Mouse (Mus musculus): ENCODE data around the gene Chd1l. TPM values are rescaled to one million over a fixed set of nuclear protein-coding genes. Genes with fewer than 3 reads are reported as not detected.

Gene Chd1l
- polyA plus RNA-seq, 1 experiment from 2014 or later = 21.5 TPM

DNA sequence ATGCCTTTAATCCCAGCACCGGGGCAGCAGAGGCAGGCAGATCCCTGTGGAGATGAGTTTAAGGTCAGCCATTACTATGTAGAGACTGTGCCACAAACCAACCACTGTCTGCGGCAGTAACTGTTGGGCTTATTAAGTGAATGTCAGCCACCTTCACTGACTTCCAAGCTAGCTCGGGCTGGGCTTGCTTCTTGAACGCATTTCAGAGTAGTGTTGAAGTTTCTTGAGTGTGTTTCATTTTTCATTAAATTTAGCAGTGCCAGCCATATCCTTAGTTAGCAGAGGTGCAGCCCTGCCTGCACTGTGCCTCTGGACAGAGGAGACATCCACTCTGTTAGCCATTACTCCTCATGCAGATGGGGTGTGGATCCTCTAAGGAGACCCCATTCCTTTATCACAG is 20.7 kb upstream of the Chd1l start:
- Histone ChIP-seq H3K36me3 (replicated peaks; ENCODE audit: control insufficient read depth, insufficient read depth, low read depth, low read length) (no peaks in the 10 kb centered on the region), H3K9me3 (replicated peaks; ENCODE audit: control insufficient read depth, low read length) (no peaks in the 10 kb centered on the region), H3K27me3 (ENCODE audit: control insufficient read depth, insufficient read depth, low read length) (no peaks in the 10 kb centered on the region), H3K27ac (replicated peaks; ENCODE audit: low read depth, low read length) (no peak overlapping the region), H3K4me3 (ENCODE audit: low read depth, low read length) (no peak overlapping the region), H3K4me2 (ENCODE audit: low read depth, low read length) (no peak overlapping the region), H3K9ac (replicated peaks; ENCODE audit: low read length) (no peak overlapping the region), H3K4me1 (ENCODE audit: control insufficient read depth, insufficient read depth, low read length) (no peaks in the 10 kb centered on the region)
- ATAC-seq (replicated peaks; ENCODE audit: insufficient number of reproducible peaks, low FRiP score, low TSS enrichment, low read depth) = no peak
- no peak for DNase-seq (ENCODE audit: low spot score)
- 90% methylated on average over 4 of the region's 4 CpGs for whole genome bisulfite sequencing

DNA sequence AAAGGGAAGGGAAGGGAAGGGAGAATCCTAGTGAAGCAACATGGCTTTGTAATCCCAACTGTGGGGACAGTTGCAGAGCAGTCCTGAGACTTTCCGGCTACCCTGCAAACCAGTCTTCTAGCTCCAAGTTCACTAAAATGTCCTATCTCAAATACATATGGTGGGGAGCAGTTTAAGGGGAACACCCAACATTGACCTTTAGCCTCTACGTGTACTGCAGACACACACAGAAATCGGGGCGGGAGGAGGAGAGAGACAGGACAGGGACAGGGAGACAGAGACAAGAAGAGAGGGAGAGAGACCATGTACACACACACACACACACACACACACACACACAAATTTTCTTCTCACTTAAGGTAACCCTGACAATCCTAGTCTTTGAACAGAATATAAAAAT is 19.9 kb upstream of the Chd1l start:
- Histone ChIP-seq H3K9me3 (replicated peaks; ENCODE audit: control insufficient read depth, low read length) (no peaks in the 10 kb centered on the region), H3K27ac (replicated peaks; ENCODE audit: low read depth, low read length) (no peak overlapping the region), H3K36me3 (replicated peaks; ENCODE audit: control insufficient read depth, insufficient read depth, low read depth, low read length) (no peaks in the 10 kb centered on the region), H3K4me1 (ENCODE audit: control insufficient read depth, insufficient read depth, low read length) (no peaks in the 10 kb centered on the region), H3K9ac (replicated peaks; ENCODE audit: low read length) (no peak overlapping the region), H3K27me3 (ENCODE audit: control insufficient read depth, insufficient read depth, low read length) (no peaks in the 10 kb centered on the region), H3K4me2 (ENCODE audit: low read depth, low read length) (no peak overlapping the region), H3K4me3 (ENCODE audit: low read depth, low read length) (no peak overlapping the region)
- WGBS = 82% methylated on average over 4 of the region's 4 CpGs
- DNase-seq (ENCODE audit: low spot score) (no peak), ATAC-seq (replicated peaks; ENCODE audit: insufficient number of reproducible peaks, low FRiP score, low TSS enrichment, low read depth) (no peak)

DNA sequence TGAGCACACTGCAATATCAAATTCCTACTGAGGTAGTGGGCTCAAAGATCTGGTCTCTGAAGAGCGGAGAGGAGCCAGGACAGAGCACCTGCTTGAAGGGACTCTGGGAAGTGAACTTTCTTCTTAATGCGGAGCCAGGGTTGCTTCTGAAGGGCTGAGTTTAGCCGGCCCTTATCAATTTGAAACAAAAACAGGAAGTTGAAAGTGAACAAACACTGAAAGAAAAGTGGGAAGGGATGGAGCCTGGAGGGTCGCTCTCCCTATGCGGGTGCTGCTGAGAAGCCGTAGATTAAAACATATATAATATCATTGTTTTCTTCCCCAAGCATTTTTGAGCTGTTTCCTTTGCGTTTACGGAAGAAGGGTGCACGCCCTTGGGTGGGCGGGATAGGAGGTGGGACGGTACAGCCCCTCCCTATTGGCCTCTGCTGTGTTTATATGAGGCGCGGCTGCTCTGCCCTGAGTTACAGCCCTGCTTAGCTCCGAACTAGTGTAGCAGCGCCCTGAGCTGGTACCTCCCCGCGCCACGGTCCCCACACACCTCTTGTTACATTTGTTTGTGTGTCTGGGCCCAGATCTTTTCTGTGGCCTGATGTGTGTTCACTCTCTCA is 18.5 kb upstream of the Chd1l start, which contains the start of gene Fmo5:
Fmo5 (plus strand) TSS at position 414 of the 611 bp plus-strand sequence.
- Histone ChIP-seq H3K9ac (replicated peaks; ENCODE audit: low read length) (peak within 1 kb of the TSS; percentile 37), H3K4me1 (ENCODE audit: control insufficient read depth, insufficient read depth, low read length) (no peaks in the 10 kb centered on the region), H3K27ac (replicated peaks; ENCODE audit: low read depth, low read length) (no peak within 1 kb of the TSS), H3K4me3 (ENCODE audit: low read depth, low read length) (peak within 1 kb of the TSS; percentile 30), H3K9me3 (replicated peaks; ENCODE audit: control insufficient read depth, low read length) (no peaks in the 10 kb centered on the region), H3K27me3 (ENCODE audit: control insufficient read depth, insufficient read depth, low read length) (no peaks in the 10 kb centered on the region), H3K4me2 (ENCODE audit: low read depth, low read length) (peak within 1 kb of the TSS; percentile 28), H3K36me3 (replicated peaks; ENCODE audit: control insufficient read depth, insufficient read depth, low read depth, low read length) (no peaks in the 10 kb centered on the region)
- 0 out of 2 replicates have a peak, but pooled peaks have one; percentile 70 for ATAC-seq (replicated peaks; ENCODE audit: insufficient number of reproducible peaks, low FRiP score, low TSS enrichment, low read depth)
- DNase-seq (ENCODE audit: low spot score) = peak; percentile 44
- WGBS = 4% methylated on average over 18 of the region's 18 CpGs

DNA sequence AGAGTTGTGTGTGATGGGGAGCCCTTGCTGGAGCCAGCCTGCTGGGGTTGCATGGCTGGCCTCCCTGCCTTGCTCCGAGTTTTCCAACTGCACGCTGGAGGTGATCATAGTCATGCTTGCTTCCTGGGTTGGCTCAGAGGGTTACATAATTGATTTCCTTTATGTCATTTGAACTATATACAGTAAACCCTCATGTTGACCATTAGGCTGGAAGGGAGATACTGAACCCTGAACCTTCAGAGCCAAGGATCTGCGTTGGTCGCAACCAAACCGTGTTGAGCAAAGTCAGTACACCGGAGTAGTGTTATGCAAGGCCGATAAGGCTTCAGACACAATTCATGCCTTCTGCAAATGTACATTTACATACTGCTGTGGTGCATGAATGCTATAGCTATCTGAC is 17.9 kb upstream of the Chd1l start:
- Histone ChIP-seq H3K4me2 (ENCODE audit: low read depth, low read length) (no peak overlapping the region; the same call in 1 of the 2 replicates), H3K9me3 (replicated peaks; ENCODE audit: control insufficient read depth, low read length) (no peaks in the 10 kb centered on the region), H3K27me3 (ENCODE audit: control insufficient read depth, insufficient read depth, low read length) (no peaks in the 10 kb centered on the region), H3K4me1 (ENCODE audit: control insufficient read depth, insufficient read depth, low read length) (no peaks in the 10 kb centered on the region), H3K4me3 (ENCODE audit: low read depth, low read length) (no peak overlapping the region; the same call in 1 of the 2 replicates), H3K36me3 (replicated peaks; ENCODE audit: control insufficient read depth, insufficient read depth, low read depth, low read length) (no peaks in the 10 kb centered on the region), H3K27ac (replicated peaks; ENCODE audit: low read depth, low read length) (no peak overlapping the region), H3K9ac (replicated peaks; ENCODE audit: low read length) (no peak overlapping the region)
- no peak for ATAC-seq (replicated peaks; ENCODE audit: insufficient number of reproducible peaks, low FRiP score, low TSS enrichment, low read depth)
- no peak for DNase-seq (ENCODE audit: low spot score)
- 79% methylated on average over 7 of the region's 7 CpGs for WGBS

DNA sequence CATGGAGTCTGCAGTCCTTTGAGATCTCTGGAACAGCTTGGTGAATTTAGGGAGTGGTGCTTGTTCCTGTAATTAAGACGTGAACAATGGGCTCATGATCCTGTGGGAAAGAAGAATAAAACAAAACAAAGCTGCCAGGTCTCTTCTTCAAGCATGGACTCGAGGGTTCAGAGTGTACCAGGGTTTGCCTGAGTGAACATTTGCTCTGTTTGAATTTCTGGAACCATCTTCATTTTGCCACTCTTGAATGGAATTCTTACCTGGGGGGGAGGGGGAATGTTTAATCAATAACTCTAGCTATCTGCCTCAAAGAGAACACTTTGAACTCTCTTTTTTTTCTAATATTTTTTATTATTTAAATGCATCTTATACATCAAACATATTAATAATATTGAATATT is 14.6 kb upstream of the Chd1l start:
- no peak for DNase-seq (ENCODE audit: low spot score)
- Histone ChIP-seq H3K36me3 (replicated peaks; ENCODE audit: control insufficient read depth, insufficient read depth, low read depth, low read length) (no peaks in the 10 kb centered on the region), H3K4me3 (ENCODE audit: low read depth, low read length) (no peak overlapping the region), H3K9ac (replicated peaks; ENCODE audit: low read length) (no peak overlapping the region), H3K27me3 (ENCODE audit: control insufficient read depth, insufficient read depth, low read length) (no peaks in the 10 kb centered on the region), H3K4me2 (ENCODE audit: low read depth, low read length) (no peak overlapping the region), H3K9me3 (replicated peaks; ENCODE audit: control insufficient read depth, low read length) (no peaks in the 10 kb centered on the region), H3K4me1 (ENCODE audit: control insufficient read depth, insufficient read depth, low read length) (no peaks in the 10 kb centered on the region), H3K27ac (replicated peaks; ENCODE audit: low read depth, low read length) (no peak overlapping the region)
- no peak for ATAC-seq (replicated peaks; ENCODE audit: insufficient number of reproducible peaks, low FRiP score, low TSS enrichment, low read depth)
- 42% methylated on average over 2 of the region's 2 CpGs for WGBS

DNA sequence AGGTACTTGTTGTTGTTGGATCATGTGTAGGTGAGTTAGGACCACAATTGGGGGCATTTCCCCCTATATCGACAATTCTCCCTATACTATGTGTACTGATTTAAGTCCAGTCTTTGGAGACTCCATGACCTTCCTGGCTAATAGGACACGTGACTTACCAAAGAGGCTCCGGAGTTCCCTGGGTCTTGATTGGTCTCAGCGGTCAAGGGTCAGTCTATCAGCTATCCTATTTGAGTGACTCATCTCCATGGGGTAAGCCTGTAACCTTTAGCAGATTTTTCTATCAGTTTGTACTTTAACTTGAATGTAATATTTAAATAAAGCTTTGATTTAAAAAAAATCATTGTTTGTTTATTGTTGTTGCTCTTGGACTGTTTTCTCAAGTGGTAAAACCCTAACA is 10.7 kb upstream of the Chd1l start:
- H3K27me3 ChIP-seq (ENCODE audit: control insufficient read depth, insufficient read depth, low read length) = no peaks in the 10 kb centered on the region

DNA sequence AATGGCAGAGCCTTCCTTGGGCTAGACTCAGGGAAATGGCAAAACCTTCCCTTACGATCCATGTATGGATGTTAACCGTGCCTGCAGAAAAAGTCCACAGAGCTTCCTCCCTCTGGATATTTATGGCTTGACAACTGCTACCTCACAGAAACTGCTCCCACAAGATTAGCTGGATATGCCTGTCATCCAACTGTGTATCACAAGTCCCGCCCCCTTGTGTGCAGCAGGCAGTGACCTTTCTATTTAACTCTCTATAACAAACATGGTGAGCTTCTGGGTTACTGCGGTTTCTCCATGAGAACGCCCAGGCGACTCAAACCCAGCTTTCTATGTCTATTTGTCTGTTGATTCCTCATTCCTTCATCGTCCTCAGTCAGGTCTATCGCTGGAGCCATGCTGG is 7.9 kb upstream of the Chd1l start:
- Histone ChIP-seq H3K4me2 (ENCODE audit: low read depth, low read length) (no peak overlapping the region), H3K27ac (replicated peaks; ENCODE audit: low read depth, low read length) (no peak overlapping the region), H3K9me3 (replicated peaks; ENCODE audit: control insufficient read depth, low read length) (no peaks in the 10 kb centered on the region), H3K4me1 (ENCODE audit: control insufficient read depth, insufficient read depth, low read length) (no peaks in the 10 kb centered on the region), H3K36me3 (replicated peaks; ENCODE audit: control insufficient read depth, insufficient read depth, low read depth, low read length) (no peaks in the 10 kb centered on the region), H3K4me3 (ENCODE audit: low read depth, low read length) (no peak overlapping the region), H3K27me3 (ENCODE audit: control insufficient read depth, insufficient read depth, low read length) (no peaks in the 10 kb centered on the region), H3K9ac (replicated peaks; ENCODE audit: low read length) (no peak overlapping the region)
- 86% methylated on average over 8 of the region's 8 CpGs for WGBS
- no peak for ATAC-seq (replicated peaks; ENCODE audit: insufficient number of reproducible peaks, low FRiP score, low TSS enrichment, low read depth)
- no peak for DNase-seq (ENCODE audit: low spot score)

More for the DNA sequence above, 10.7 kb upstream of the Chd1l start:
- Histone ChIP-seq H3K9me3 (replicated peaks; ENCODE audit: control insufficient read depth, low read length) (no peaks in the 10 kb centered on the region), H3K4me2 (ENCODE audit: low read depth, low read length) (no peak overlapping the region), H3K36me3 (replicated peaks; ENCODE audit: control insufficient read depth, insufficient read depth, low read depth, low read length) (no peaks in the 10 kb centered on the region), H3K9ac (replicated peaks; ENCODE audit: low read length) (no peak overlapping the region), H3K27ac (replicated peaks; ENCODE audit: low read depth, low read length) (no peak overlapping the region), H3K4me3 (ENCODE audit: low read depth, low read length) (no peak overlapping the region), H3K4me1 (ENCODE audit: control insufficient read depth, insufficient read depth, low read length) (no peaks in the 10 kb centered on the region)
- ATAC-seq (replicated peaks; ENCODE audit: insufficient number of reproducible peaks, low FRiP score, low TSS enrichment, low read depth) (no peak), DNase-seq (ENCODE audit: low spot score) (no peak)
- 84% methylated on average over 4 of the region's 4 CpGs for WGBS

DNA sequence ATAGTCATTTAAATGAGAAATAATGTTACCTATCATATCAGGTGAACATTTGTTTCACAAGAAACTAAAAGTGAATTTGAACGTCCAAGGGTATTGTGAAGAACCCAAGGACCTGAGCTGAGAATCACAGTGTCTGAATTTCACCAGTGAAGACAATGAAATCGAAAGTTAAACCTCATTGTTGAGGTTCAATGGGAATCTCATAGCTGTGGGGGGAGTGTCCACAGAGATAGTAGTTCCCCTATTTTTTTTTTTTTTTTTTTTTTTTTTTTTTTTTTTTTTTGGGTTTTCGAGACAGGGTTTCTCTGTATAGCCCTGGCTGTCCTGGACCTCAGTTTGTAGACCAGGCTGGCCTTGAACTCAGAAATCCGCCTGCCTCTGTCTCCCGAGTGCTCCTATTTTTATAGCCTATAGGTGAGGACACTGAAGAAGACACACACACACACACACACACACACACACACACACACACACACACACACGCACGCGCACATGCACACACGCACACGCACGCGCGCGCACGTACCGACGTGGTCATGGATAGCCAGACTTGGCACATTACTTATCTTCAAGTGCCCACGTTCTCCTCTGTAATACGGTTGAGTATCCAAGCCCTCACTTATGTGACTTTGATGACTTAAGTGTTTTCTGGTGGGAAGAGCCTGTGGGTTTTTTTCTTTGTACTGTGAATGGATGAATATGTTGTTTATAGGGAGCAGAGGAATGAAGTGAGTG is 7.3 kb upstream of the Chd1l start:
- Histone ChIP-seq H3K27me3 (ENCODE audit: control insufficient read depth, insufficient read depth, low read length) (no peaks in the 10 kb centered on the region), H3K9ac (replicated peaks; ENCODE audit: low read length) (no peak overlapping the region), H3K4me3 (ENCODE audit: low read depth, low read length) (no peak overlapping the region), H3K4me2 (ENCODE audit: low read depth, low read length) (no peak overlapping the region), H3K4me1 (ENCODE audit: control insufficient read depth, insufficient read depth, low read length) (no peaks in the 10 kb centered on the region), H3K36me3 (replicated peaks; ENCODE audit: control insufficient read depth, insufficient read depth, low read depth, low read length) (no peaks in the 10 kb centered on the region), H3K27ac (replicated peaks; ENCODE audit: low read depth, low read length) (no peak overlapping the region), H3K9me3 (replicated peaks; ENCODE audit: control insufficient read depth, low read length) (no peaks in the 10 kb centered on the region)
- WGBS = 90% methylated on average over 18 of the region's 19 CpGs
- ATAC-seq (replicated peaks; ENCODE audit: insufficient number of reproducible peaks, low FRiP score, low TSS enrichment, low read depth) = no peak
- no peak for DNase-seq (ENCODE audit: low spot score)
